Mouse (Mus musculus) intestine, embryonic 14.5 days (tissue): Measurements from ENCODE around the gene Isca1. TPM values are rescaled to one million over a fixed set of nuclear protein-coding genes. Genes with fewer than 3 reads are reported as not detected.
A peak's percentile ranks its signal among the peaks of the same experiment; 100 is the strongest.
"Not testable (repeated sequence)": the region's sequence is repeated elsewhere in the genome, so short reads cannot be mapped to it uniquely, and the experiment has no call there.

Experiments
- ATAC-seq: fragments of 200-750 bp; cut with Nextera tagmentation; replicated peaks from 2 replicates; pipeline ENCODE4 v1.8.0; 2017; ENCODE audit warnings: low read depth, moderate number of reproducible peaks, moderate TSS enrichment, moderate library complexity; ENCODE audit not compliant: low FRiP score, low TSS enrichment
- DNase-seq: peaks from one replicate; pipeline ENCODE4 v3.0.0-alpha.2; 2018; ENCODE audit warnings: low spot score
- H3K27ac ChIP-seq: fragments of 300-500 bp; sonication (generic); 2 replicates; pipeline ENCODE4 v1.5.1; 2014; ENCODE audit warnings: low read depth, mild to moderate bottlenecking, control low read depth
- H3K27me3 ChIP-seq: fragments of 300-500 bp; sonication (generic); replicated peaks from 2 replicates; pipeline ENCODE4 v1.6.1; 2014; ENCODE audit warnings: low read length, control low read depth; ENCODE audit not compliant: control insufficient read depth, insufficient read depth
- H3K36me3 ChIP-seq: fragments of 300-500 bp; sonication (generic); 2 replicates; pipeline ENCODE4 v1.6.1; 2014; ENCODE audit warnings: low read length, control low read depth; ENCODE audit not compliant: control insufficient read depth, insufficient read depth
- H3K4me1 ChIP-seq: fragments of 300-500 bp; sonication (generic); replicated peaks from 2 replicates; pipeline ENCODE4 v1.6.1; 2014; ENCODE audit warnings: low read length, control low read depth, mixed read lengths; ENCODE audit not compliant: control insufficient read depth, insufficient read depth
- H3K4me2 ChIP-seq: fragments of 300-500 bp; sonication (generic); 2 replicates; pipeline ENCODE4 v1.6.1; 2014; ENCODE audit warnings: low read length
- H3K4me3 ChIP-seq: fragments of 300-500 bp; sonication (generic); 2 replicates; pipeline ENCODE4 v1.5.1; 2014; ENCODE audit warnings: low read depth, low read length, control low read depth, mixed read lengths
- H3K9ac ChIP-seq: fragments of 300-500 bp; sonication (generic); 2 replicates; pipeline ENCODE4 v1.6.1; 2014; ENCODE audit warnings: mild to moderate bottlenecking, low read length
- H3K9me3 ChIP-seq: fragments of 300-500 bp; sonication (generic); 2 replicates; pipeline ENCODE4 v1.6.1; 2016; ENCODE audit warnings: low read length, control low read depth; ENCODE audit not compliant: control insufficient read depth
- WGBS: fragments of 180-500 bp; shearing (Covaris S2); extraction: QIAGEN DNeasy Blood & Tissue Kit; methylation state at CpG from one replicate; pipeline ENCODE4 v1.1.7; 2014; 5-methylcytosine and 5-hydroxymethylcytosine counted together
- polyA plus RNA-seq: library from polyadenylated mRNA; unstranded; fragments of >200 nt; fragmentation: Nextera tagmentation; extraction: Ambion mirVana; gene quantifications from 2 replicates; pipeline ENCODE4 v1.2.1, GENCODE M21; 2014

Gene Isca1
- polyA plus RNA-seq, 1 experiment from 2014 or later, result 111 TPM

DNA sequence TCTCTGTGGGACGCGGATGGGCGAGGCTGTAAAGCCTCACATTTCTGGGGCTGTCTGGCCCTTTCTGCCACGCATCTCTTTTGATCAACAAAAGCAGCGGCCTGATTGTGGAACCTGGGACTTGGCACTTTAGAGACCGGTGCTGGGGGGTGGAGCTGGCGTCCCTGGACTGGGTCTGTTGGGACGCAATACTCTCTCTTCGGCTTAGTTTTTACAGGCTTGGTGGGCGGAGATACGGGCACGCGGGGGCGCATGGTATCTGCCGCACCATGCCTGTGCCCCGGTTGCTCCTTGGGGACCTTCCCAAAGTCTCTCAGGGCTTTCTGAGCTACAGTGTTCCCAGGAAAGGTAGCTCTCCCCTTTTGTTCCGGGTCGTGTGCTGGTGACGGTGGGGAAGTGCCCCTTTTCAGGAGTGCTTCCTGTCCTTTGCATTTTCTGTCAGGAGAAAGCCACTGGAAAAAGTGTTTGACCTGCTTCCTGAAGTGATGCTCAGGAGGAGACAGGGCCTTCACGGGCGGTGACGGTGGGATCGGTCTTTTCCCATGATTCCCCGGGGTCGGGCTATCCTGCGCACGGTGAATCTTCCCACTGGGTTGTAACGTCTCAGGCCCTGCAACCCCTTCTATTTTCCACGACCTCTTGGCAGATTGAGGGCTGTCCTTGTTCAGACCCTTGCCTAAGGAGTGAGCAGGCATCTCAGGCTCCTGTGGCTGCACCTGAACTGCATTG lies 43.3 kb downstream of the Isca1 start:
- no peaks in the 10 kb centered on the region for H3K36me3 ChIP-seq
- DNase-seq (no peak), ATAC-seq (no peak)
- H3K4me3 ChIP-seq, result 0 out of 2 replicates have a peak overlapping the region, but pooled peaks have one; percentile 2
- H3K4me2 ChIP-seq, result peak overlapping the region; percentile 42
- H3K27ac ChIP-seq, result no peak overlapping the region
- no peaks in the 10 kb centered on the region for H3K4me1 ChIP-seq
- 32% methylated on average over 29 of the region's 29 CpGs for whole genome bisulfite sequencing
- H3K9me3 ChIP-seq, result no peaks in the 10 kb centered on the region
- 0 out of 2 replicates have a peak, but pooled peaks cover 3% of the 10 kb centered on the region for H3K27me3 ChIP-seq
- H3K9ac ChIP-seq, result no peak overlapping the region

DNA sequence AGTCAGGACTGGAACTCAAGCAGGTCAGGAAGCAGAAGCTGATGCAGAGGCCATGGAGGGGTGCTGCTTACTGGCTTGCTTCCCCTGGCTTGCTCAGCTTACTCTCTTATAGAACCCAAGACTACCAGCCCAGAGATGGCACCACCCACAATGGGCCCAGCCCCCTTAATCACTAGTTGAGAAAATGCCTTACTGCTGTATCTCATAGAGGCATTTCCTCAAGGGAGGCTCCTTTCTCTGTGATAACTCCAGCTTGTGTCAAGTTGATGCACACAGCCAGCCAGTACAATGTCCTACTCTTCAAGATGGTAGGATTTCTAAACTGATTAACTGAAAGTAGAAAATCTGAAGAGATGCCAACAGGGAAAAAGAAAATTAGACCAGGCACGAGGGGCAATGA lies 47.5 kb downstream of the Isca1 start:
- not testable (repeated sequence) for H3K27ac ChIP-seq, H3K9me3 ChIP-seq, H3K4me3 ChIP-seq, DNase-seq, H3K36me3 ChIP-seq, ATAC-seq, H3K9ac ChIP-seq, H3K4me1 ChIP-seq, H3K4me2 ChIP-seq, H3K27me3 ChIP-seq
- 92% methylated on average over 1 of the region's 1 CpGs for WGBS

DNA sequence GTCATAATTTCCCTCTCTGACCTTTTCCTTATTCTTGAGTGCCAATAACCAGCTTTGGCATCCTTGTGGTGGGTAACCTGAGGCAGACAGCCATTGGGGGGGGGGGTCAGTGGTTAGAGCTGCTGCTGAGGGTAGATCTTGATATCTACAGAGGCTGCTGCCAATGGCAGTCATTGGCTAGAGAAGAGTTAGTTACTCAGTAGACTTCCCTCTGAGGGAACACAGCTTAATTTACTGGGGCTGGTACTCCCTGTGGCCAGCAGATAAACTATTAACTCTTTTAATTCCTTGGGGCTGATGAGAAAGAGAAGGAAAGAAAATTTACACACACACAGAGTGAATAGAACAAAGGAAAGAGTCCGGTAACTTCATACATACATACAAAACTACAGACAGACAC lies 50.1 kb downstream of the Isca1 start:
- Histone ChIP-seq H3K9ac (no peak overlapping the region), H3K9me3 (no peaks in the 10 kb centered on the region), H3K4me1 (no peaks in the 10 kb centered on the region; the same call in 1 of the 2 replicates), H3K36me3 (no peaks in the 10 kb centered on the region), H3K4me2 (no peak overlapping the region), H3K27ac (no peak overlapping the region), H3K27me3 (no peaks in the 10 kb centered on the region), H3K4me3 (no peak overlapping the region)
- no peak for ATAC-seq
- no peak for DNase-seq
- 91% methylated on average over 1 of the region's 1 CpGs for WGBS

DNA sequence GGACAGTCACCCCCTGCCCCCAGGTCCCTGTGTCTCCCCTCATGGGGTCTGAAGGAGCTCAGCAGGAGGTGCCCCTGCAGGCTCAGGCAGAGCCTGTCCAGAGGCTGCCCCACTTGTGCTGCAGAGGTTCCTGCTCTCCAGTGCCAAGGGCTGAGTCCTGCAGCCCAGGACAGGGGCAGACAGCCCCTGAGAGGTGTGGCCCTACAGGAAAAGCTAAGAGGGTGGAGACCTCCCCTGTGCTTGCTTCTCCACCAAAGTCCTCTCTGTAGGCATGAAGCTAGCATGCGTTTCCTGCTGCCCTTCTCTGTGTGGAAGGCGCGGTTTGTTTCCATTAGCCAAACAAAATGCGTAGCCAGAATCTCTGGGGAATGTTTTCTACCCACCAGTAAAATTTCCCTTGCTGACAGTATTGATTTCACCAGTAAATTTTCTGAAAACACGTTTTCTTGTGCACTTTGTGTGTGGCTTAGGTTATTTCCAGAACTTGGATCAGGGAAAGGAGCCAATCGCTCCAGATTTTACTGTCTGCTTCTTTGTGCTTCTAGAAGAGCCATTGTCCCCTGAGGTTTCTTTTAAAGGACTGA lies 50.7 kb downstream of the Isca1 start:
- 26% methylated on average over 6 of the region's 6 CpGs for WGBS
- H3K27ac ChIP-seq, H3K27me3 ChIP-seq, H3K9me3 ChIP-seq, H3K4me1 ChIP-seq, H3K9ac ChIP-seq, DNase-seq, H3K36me3 ChIP-seq, H3K4me3 ChIP-seq, H3K4me2 ChIP-seq: not testable (repeated sequence)
- ATAC-seq, result 0 out of 2 replicates have a peak, but pooled peaks have one; percentile 43

DNA sequence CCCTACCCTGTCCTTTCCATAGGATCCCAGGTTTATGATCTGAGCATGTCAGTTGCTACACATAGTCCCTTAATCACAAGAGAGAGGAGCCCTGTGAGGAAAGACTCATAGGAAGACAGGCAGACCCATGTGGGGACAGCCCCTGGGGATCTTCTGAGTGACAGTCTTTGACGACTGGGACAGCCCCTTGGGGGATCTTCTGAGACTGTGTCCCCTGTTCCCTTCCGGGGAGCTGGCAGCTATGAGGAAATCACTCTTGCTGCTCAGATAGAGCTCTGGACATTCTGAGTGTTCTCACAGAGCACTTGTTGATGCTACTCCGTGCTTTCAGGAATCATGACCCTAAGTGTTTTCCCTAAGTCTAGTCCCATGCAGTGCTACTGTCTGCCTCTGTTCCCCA lies 55.9 kb downstream of the Isca1 start:
- DNase-seq, result no peak
- WGBS, result 37% methylated on average over 3 of the region's 3 CpGs
- no peak overlapping the region for H3K4me3 ChIP-seq
- no peak overlapping the region for H3K9ac ChIP-seq
- H3K36me3 ChIP-seq, result no peaks in the 10 kb centered on the region
- no peak overlapping the region for H3K4me2 ChIP-seq
- no peaks in the 10 kb centered on the region for H3K9me3 ChIP-seq
- no peak for ATAC-seq
- H3K27me3 ChIP-seq, result no peaks in the 10 kb centered on the region
- H3K27ac ChIP-seq, result no peak overlapping the region
- no peaks in the 10 kb centered on the region for H3K4me1 ChIP-seq

DNA sequence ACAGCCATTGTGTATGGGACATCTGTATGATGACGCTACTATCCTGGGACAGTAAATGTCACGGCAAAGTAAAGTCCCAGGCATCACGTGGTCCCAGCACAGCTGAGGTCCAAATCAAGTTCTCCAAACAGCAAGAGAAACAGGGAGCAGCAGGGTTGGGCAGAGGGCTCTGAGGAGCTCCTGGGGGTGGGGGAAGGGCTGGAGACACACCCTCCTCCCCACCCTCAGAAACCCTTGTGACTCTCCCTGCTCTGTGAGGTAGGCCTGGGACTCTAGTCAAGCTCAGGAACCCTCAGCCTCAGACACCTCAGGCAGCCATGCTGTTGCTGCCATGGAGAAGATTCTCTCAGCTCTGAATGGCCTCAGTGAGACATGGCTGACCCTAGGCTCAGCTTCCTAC lies 57.6 kb downstream of the Isca1 start, which contains the start of gene Spata31d1b:
TSS of gene Spata31d1b (plus strand) at position 301 of the 400 bp plus-strand sequence.
- 59% methylated on average over 3 of the region's 3 CpGs for WGBS
- not testable (repeated sequence) for H3K4me1 ChIP-seq, H3K9me3 ChIP-seq, H3K4me2 ChIP-seq, H3K36me3 ChIP-seq, DNase-seq, H3K9ac ChIP-seq, H3K27ac ChIP-seq, ATAC-seq, H3K27me3 ChIP-seq, H3K4me3 ChIP-seq

DNA sequence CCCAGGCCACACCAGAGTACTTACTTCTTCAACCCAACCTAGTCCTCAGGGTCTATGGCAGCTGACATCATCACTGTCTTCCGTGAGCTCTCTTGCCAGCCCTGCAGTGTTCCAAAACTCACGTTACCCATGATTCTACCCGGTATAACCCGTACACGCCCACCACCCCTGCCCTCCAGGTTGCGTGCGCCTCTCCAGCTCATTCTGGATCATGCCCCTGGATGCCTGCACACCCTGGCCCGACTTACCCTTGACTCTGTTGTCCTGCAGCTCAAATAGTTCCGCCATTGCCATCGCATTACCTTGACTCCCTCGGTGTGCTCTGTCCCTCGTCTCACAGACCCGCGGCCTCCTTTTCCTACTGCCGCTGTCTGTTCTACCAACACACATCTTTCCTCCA lies 59.4 kb downstream of the Isca1 start, which contains the start of gene Spata31d1a:
TSS of gene Spata31d1a (minus strand) at position 101 of the 400 bp plus-strand sequence.
- H3K4me3 ChIP-seq, result no peak within 1 kb of the TSS
- H3K9ac ChIP-seq, result no peak within 1 kb of the TSS
- H3K4me1 ChIP-seq, result no peaks in the 10 kb centered on the region
- 88% methylated on average over 15 of the region's 15 CpGs for WGBS
- DNase-seq (no peak), ATAC-seq (no peak)
- no peaks in the 10 kb centered on the region for H3K36me3 ChIP-seq
- H3K27me3 ChIP-seq, result no peaks in the 10 kb centered on the region
- H3K9me3 ChIP-seq, result no peaks in the 10 kb centered on the region
- no peak within 1 kb of the TSS for H3K27ac ChIP-seq
- no peak within 1 kb of the TSS for H3K4me2 ChIP-seq
